Mouse (Mus musculus) forebrain, embryonic 14.5 days (tissue): ENCODE data around the gene Nrde2. TPM values are rescaled to one million over a fixed set of nuclear protein-coding genes. Genes with fewer than 3 reads are reported as not detected.
"Not testable (repeated sequence)": the region's sequence is repeated elsewhere in the genome, so short reads cannot be mapped to it uniquely, and the experiment has no call there.

ENCODE experiments used
- ATAC-seq: fragments of 200-750 bp; cut with Nextera tagmentation; 2 replicates; pipeline ENCODE4 v1.8.0; 2017; ENCODE audit warnings: mild to moderate bottlenecking, moderate library complexity
- DNase-seq: peaks from one replicate; pipeline ENCODE4 v3.0.0-alpha.2; 2015; ENCODE audit warnings: low spot score
- H3K27ac ChIP-seq: fragments of 300-500 bp; sonication (generic); 2 replicates; pipeline ENCODE4 v1.5.1; 2014; ENCODE audit warnings: low read depth, mild to moderate bottlenecking, control low read depth, low read length, moderate library complexity
- H3K27me3 ChIP-seq: fragments of 300-500 bp; sonication (generic); replicated peaks from 2 replicates; pipeline ENCODE4 v1.6.1; 2014; ENCODE audit warnings: low read length, control low read depth, mixed read lengths; ENCODE audit not compliant: control insufficient read depth, insufficient read depth
- H3K36me3 ChIP-seq: fragments of 300-500 bp; sonication (generic); 2 replicates; pipeline ENCODE4 v1.6.1; 2014; ENCODE audit warnings: low read length, control low read depth; ENCODE audit not compliant: control insufficient read depth, insufficient read depth
- H3K4me1 ChIP-seq: fragments of 300-500 bp; sonication (generic); 2 replicates; pipeline ENCODE4 v1.6.1; 2014; ENCODE audit warnings: antibody characterized with exemption, low read length, control low read depth; ENCODE audit not compliant: control insufficient read depth, insufficient read depth
- H3K4me2 ChIP-seq: fragments of 300-500 bp; sonication (generic); 2 replicates; pipeline ENCODE4 v1.6.1; 2014; ENCODE audit warnings: mild to moderate bottlenecking, control low read depth, low read length
- H3K4me3 ChIP-seq: fragments of 300-500 bp; sonication (generic); 2 replicates; pipeline ENCODE4 v1.5.1; 2014; ENCODE audit warnings: low read depth, low read length, control low read depth
- H3K9ac ChIP-seq: fragments of 300-500 bp; sonication (generic); 2 replicates; pipeline ENCODE4 v1.6.1; 2014; ENCODE audit warnings: mild to moderate bottlenecking, low read length, control low read depth, moderate library complexity
- H3K9me3 ChIP-seq: fragments of 300-500 bp; sonication (generic); replicated peaks from 2 replicates; pipeline ENCODE4 v1.6.1; 2016; ENCODE audit warnings: low read length, control low read depth, mixed read lengths; ENCODE audit not compliant: control insufficient read depth
- WGBS: fragments of 180-500 bp; shearing (Covaris S2); extraction: QIAGEN DNeasy Blood & Tissue Kit; methylation state at CpG from one replicate; pipeline ENCODE4 v1.1.7; 2014; 5-methylcytosine and 5-hydroxymethylcytosine counted together
- polyA plus RNA-seq: library from polyadenylated mRNA; unstranded; fragments of >200 nt; fragmentation: Nextera tagmentation; extraction: Ambion mirVana; gene quantifications from 2 replicates; pipeline ENCODE4 v1.2.1, GENCODE M21; 2014

Nrde2 gene
- polyA plus RNA-seq, 1 experiment from 2014 or later, result 12.5 TPM

- Histone ChIP-seq H3K9ac (no peak overlapping the region), H3K4me2 (peak overlapping the region; percentile 85), H3K27ac (0 out of 2 replicates have a peak overlapping the region, but pooled peaks have one; percentile 21), H3K36me3 (no peaks in the 10 kb centered on the region), H3K4me1 (peaks cover 5% of the 10 kb centered on the region; the same call in 1 of the 2 replicates), H3K27me3 (no peaks in the 10 kb centered on the region), H3K4me3 (0 out of 2 replicates have a peak overlapping the region, but pooled peaks have one; percentile 64), H3K9me3 (no peaks in the 10 kb centered on the region)
- no peak for ATAC-seq
- 65% methylated on average over 7 of the region's 7 CpGs for WGBS
- DNase-seq, result peak; percentile 25
These were observed 26.4 kb upstream of the Nrde2 start for GRCm38 (mm10) chr12:100185897-100186296.

- not testable (repeated sequence) for H3K27me3 ChIP-seq, H3K4me3 ChIP-seq, H3K4me1 ChIP-seq, DNase-seq, ATAC-seq, H3K27ac ChIP-seq, H3K36me3 ChIP-seq, H3K9me3 ChIP-seq, H3K9ac ChIP-seq, H3K4me2 ChIP-seq
- WGBS, result 88% methylated on average over 2 of the region's 2 CpGs
These were observed 25.5 kb upstream of the Nrde2 start for GRCm38 (mm10) chr12:100184976-100185375.

GRCm38 (mm10) chr12:100183970-100184369 lies 24.5 kb upstream of the Nrde2 start:
- Histone ChIP-seq H3K27me3 (no peaks in the 10 kb centered on the region), H3K4me2 (no peak overlapping the region), H3K36me3 (no peaks in the 10 kb centered on the region), H3K4me3 (no peak overlapping the region), H3K9me3 (no peaks in the 10 kb centered on the region), H3K4me1 (peaks cover 5% of the 10 kb centered on the region; the same call in 1 of the 2 replicates), H3K27ac (no peak overlapping the region), H3K9ac (no peak overlapping the region)
- no peak for DNase-seq
- ATAC-seq, result no peak
- WGBS, result 87% methylated on average over 5 of the region's 5 CpGs

- Histone ChIP-seq H3K27me3 (no peaks in the 10 kb centered on the region), H3K4me3 (no peak overlapping the region), H3K4me1 (0 out of 2 replicates have a peak, but pooled peaks cover 2% of the 10 kb centered on the region), H3K9me3 (no peaks in the 10 kb centered on the region), H3K27ac (no peak overlapping the region), H3K9ac (no peak overlapping the region), H3K36me3 (no peaks in the 10 kb centered on the region), H3K4me2 (no peak overlapping the region)
- no peak for DNase-seq
- WGBS, result 89% methylated on average over 2 of the region's 2 CpGs
- no peak for ATAC-seq
These were observed 23.2 kb upstream of the Nrde2 start for GRCm38 (mm10) chr12:100182676-100183075.

DNA sequence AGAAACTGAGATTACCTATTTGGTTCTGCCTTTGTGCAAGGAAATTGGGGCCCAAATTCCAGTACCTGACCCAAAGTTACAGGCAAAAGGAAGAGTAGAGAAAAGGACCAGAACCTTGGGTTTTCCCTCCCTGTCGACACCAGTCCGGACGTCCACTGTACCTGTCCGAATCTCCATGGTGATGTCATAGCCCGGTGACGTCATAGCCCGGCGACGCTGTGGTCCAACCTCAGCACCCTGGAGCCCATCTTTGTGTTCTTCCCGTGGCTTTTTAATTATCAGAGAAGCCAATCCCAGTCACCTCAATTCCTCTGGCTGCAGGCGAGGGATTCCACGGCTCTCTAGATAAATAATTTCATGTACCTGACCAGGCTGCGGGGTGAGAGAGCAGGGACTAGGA lies 21.3 kb upstream of the Nrde2 start:
- Histone ChIP-seq H3K36me3 (no peaks in the 10 kb centered on the region), H3K4me1 (0 out of 2 replicates have a peak, but pooled peaks cover 3% of the 10 kb centered on the region), H3K4me3 (no peak overlapping the region), H3K27me3 (no peaks in the 10 kb centered on the region), H3K4me2 (no peak overlapping the region), H3K27ac (no peak overlapping the region), H3K9ac (no peak overlapping the region), H3K9me3 (no peaks in the 10 kb centered on the region)
- DNase-seq (no peak), ATAC-seq (no peak)
- 94% methylated on average over 13 of the region's 13 CpGs for WGBS

DNA sequence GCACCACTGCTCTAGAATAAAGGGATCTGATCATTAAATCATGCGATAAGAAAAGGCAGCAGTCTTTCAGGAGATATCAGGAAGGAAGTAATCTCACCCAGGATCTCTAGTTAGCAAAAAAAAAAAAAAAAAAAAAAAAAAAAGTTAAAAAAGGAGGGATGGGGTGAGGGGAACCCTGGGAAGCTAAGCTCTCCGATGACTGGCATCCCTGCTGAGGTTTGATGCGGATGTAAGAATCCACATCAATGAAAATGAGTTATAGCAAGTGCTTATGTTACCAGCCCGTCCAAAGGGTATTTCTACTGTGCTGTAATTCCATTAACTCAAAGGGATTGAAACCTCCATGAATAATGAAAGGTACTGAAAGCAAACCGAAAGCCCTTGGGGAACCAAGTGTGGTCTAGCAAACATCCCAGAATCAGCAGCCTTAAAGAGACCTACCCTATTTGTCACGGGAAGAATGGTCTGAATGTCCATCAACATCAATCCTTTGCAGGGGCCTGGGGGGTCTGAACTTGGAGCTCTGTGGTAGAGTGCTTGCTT lies 19.5 kb upstream of the Nrde2 start:
- no peak for DNase-seq
- 25% methylated on average over 6 of the region's 6 CpGs for WGBS
- no peak for ATAC-seq
- H3K9ac ChIP-seq, result no peak overlapping the region
- H3K27me3 ChIP-seq, result no peaks in the 10 kb centered on the region
- no peaks in the 10 kb centered on the region for H3K9me3 ChIP-seq
- H3K27ac ChIP-seq, result no peak overlapping the region
- H3K4me2 ChIP-seq, result no peak overlapping the region
- H3K4me1 ChIP-seq, result 0 out of 2 replicates have a peak, but pooled peaks cover 3% of the 10 kb centered on the region
- no peak overlapping the region for H3K4me3 ChIP-seq
- no peaks in the 10 kb centered on the region for H3K36me3 ChIP-seq

- 0 out of 2 replicates have a peak, but pooled peaks cover 3% of the 10 kb centered on the region for H3K4me1 ChIP-seq
- H3K9ac ChIP-seq, result no peak overlapping the region
- H3K27ac ChIP-seq, result no peak overlapping the region; the same call in 1 of the 2 replicates
- ATAC-seq (peak; percentile 75), DNase-seq (peak; percentile 71)
- WGBS, result 22% methylated on average over 11 of the region's 11 CpGs
- H3K36me3 ChIP-seq, result no peaks in the 10 kb centered on the region
- no peaks in the 10 kb centered on the region for H3K9me3 ChIP-seq
- no peaks in the 10 kb centered on the region for H3K27me3 ChIP-seq
- H3K4me3 ChIP-seq, result no peak overlapping the region
- H3K4me2 ChIP-seq, result no peak overlapping the region
These were observed 17.1 kb upstream of the Nrde2 start for GRCm38 (mm10) chr12:100176469-100177056.

GRCm38 (mm10) chr12:100172481-100172880 lies 13.0 kb upstream of the Nrde2 start:
- H3K4me3 ChIP-seq, result no peak overlapping the region
- no peak overlapping the region for H3K9ac ChIP-seq
- DNase-seq (no peak), ATAC-seq (no peak)
- peaks cover 8% of the 10 kb centered on the region for H3K4me1 ChIP-seq
- no peaks in the 10 kb centered on the region for H3K9me3 ChIP-seq
- H3K4me2 ChIP-seq, result no peak overlapping the region
- no peaks in the 10 kb centered on the region for H3K36me3 ChIP-seq
- H3K27me3 ChIP-seq, result no peaks in the 10 kb centered on the region
- WGBS, result 76% methylated on average over 7 of the region's 7 CpGs
- H3K27ac ChIP-seq, result no peak overlapping the region
